Mouse (Mus musculus): ENCODE data around the gene Zscan21. TPM values are rescaled to one million over a fixed set of nuclear protein-coding genes. Genes with fewer than 3 reads are reported as not detected.

Zscan21 gene
- polyA plus RNA-seq, 1 experiment from 2014 or later = 44.2 TPM

DNA sequence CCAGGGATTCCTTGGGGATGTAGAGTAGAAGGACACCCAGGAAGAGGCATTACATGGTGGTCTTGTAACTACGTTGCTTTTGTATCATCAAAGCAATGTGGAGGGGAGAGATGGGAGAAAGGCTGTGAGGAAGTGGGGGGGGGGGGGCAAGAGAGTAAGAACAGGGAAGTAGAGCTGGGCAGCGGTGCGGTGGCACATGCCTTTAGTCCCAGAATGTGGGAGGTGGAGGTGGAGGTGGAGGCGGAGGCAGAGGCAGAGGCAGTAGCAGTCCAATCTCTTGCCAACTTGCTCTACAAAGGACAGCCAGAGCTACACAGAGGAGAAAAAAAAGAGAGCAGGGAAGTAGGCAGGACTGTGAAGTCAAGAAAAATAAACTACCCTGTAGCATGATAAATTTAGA is 21.9 kb downstream of the Zscan21 start:
- no peak overlapping the region for H3K4me2 ChIP-seq (ENCODE audit: low read depth, low read length)
- no peaks in the 10 kb centered on the region for H3K27me3 ChIP-seq (ENCODE audit: control insufficient read depth, insufficient read depth, low read length)
- H3K4me1 ChIP-seq (ENCODE audit: control insufficient read depth, insufficient read depth, low read length) = no peaks in the 10 kb centered on the region
- H3K9me3 ChIP-seq (replicated peaks; ENCODE audit: control insufficient read depth, low read length) = no peaks in the 10 kb centered on the region
- no peak overlapping the region for H3K27ac ChIP-seq (ENCODE audit: low read length)
- no peaks in the 10 kb centered on the region; the same call in 1 of the 2 replicates for H3K36me3 ChIP-seq (ENCODE audit: control insufficient read depth, insufficient read depth, low read length)
- H3K4me3 ChIP-seq (replicated peaks; ENCODE audit: low read length) = no peak overlapping the region
- 77% methylated on average over 4 of the region's 4 CpGs for WGBS
- H3K9ac ChIP-seq (ENCODE audit: low read length) = no peak overlapping the region
- ATAC-seq (ENCODE audit: insufficient read depth, low FRiP score) = no peak

DNA sequence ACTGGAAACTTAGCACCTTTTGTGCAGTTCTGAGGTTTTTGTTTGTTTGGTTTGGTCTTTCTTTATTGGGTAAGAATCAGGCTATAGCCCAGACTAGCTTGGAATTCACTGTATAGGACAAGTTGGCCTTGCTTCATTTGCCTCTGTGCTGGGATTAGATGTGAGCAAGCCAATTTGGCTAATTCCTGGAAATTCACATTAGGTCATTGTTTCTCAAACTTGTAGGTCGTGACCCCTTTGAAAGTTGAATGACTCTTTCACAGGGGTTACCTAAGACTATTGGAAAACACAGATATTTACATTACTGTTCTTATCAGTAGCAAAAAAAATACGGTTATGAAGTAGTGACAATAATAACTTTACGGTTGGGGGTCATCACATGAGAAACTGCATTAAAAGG is 37.7 kb downstream of the Zscan21 start:
- peaks cover 12% of the 10 kb centered on the region; the same call in 1 of the 2 replicates for H3K36me3 ChIP-seq (ENCODE audit: control insufficient read depth, insufficient read depth, low read length)
- peak overlapping the region; percentile 74 for H3K4me3 ChIP-seq (replicated peaks; ENCODE audit: low read length)
- ATAC-seq (ENCODE audit: insufficient read depth, low FRiP score) = no peak
- H3K27ac ChIP-seq (ENCODE audit: low read length) = no peak overlapping the region
- H3K4me1 ChIP-seq (ENCODE audit: control insufficient read depth, insufficient read depth, low read length) = no peaks in the 10 kb centered on the region; the same call in 1 of the 2 replicates
- peak overlapping the region; percentile 77 for H3K4me2 ChIP-seq (ENCODE audit: low read depth, low read length)
- 62% methylated on average over 3 of the region's 3 CpGs for WGBS
- no peaks in the 10 kb centered on the region for H3K9me3 ChIP-seq (replicated peaks; ENCODE audit: control insufficient read depth, low read length)
- H3K27me3 ChIP-seq (ENCODE audit: control insufficient read depth, insufficient read depth, low read length) = no peaks in the 10 kb centered on the region
- H3K9ac ChIP-seq (ENCODE audit: low read length) = peak overlapping the region; percentile 89; the same call in 1 of the 2 replicates

DNA sequence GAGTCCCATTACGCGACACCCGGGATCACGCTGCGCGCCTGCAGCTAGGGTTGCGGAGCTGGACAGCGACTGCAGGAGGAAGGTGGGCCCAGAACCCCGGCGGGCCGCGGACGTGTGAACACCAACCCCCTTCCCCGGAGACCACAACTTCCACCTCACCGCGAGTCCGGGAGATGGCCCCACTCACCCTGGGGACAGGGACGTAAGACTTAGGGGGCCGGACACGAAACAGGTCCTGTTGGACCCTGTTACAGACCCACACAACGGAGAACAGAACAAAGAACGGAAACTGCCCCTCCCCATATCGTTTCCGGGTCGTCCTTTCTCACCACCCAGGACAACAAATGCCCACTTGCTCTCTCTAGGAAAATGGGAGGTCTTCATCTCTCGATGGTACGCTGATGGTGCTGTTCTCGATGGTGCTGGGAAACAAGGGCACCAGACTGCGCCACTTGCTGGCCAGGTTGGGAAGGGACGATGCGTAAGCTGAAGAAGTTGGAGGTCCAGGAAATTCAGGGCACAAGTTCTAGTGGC is 38.8 kb downstream of the Zscan21 start, which contains the start of gene Zfp113:
Gene Zfp113 (minus strand): TSS at position 302 of the 534 bp plus-strand sequence.
- Histone ChIP-seq H3K9ac (ENCODE audit: low read length) (peak within 1 kb of the TSS; percentile 89), H3K9me3 (replicated peaks; ENCODE audit: control insufficient read depth, low read length) (no peaks in the 10 kb centered on the region), H3K27me3 (ENCODE audit: control insufficient read depth, insufficient read depth, low read length) (no peaks in the 10 kb centered on the region), H3K4me1 (ENCODE audit: control insufficient read depth, insufficient read depth, low read length) (no peaks in the 10 kb centered on the region; the same call in 1 of the 2 replicates), H3K4me3 (replicated peaks; ENCODE audit: low read length) (peak within 1 kb of the TSS; percentile 74), H3K4me2 (ENCODE audit: low read depth, low read length) (peak within 1 kb of the TSS; percentile 77), H3K36me3 (ENCODE audit: control insufficient read depth, insufficient read depth, low read length) (peaks cover 9% of the 10 kb centered on the region; the same call in 1 of the 2 replicates), H3K27ac (ENCODE audit: low read length) (peak within 1 kb of the TSS; percentile 90)
- WGBS = under 1% methylated on average over 31 of the region's 31 CpGs
- ATAC-seq (ENCODE audit: insufficient read depth, low FRiP score) = peak; percentile 97

DNA sequence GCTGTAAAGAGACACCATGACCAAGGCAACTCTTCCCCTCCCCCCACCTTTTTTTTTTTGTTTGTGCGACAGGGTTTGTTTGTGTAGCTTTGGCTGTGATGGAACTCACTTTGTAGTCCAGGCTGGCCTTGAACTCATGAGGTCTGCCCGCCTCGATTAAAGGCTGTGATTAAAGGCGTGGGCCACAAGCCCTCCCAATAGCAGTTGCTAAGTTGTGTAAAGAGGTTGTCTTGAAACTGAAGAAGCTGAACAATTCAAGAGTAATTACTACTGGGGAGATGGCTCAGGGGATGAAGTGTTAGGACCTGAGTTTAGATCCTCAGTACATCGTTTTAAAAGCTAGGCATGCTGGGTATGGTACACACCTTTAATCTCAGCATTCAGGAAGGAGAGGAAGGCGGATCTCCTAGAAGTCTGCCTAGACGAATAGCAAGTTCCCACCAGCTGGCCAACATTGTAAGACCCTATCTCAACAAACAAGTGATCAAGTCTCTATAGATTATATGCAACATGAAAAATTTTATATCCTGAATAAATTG is 43.6 kb downstream of the Zscan21 start:
- no peak overlapping the region for H3K27ac ChIP-seq (ENCODE audit: low read length)
- peaks cover 11% of the 10 kb centered on the region; the same call in 1 of the 2 replicates for H3K4me1 ChIP-seq (ENCODE audit: control insufficient read depth, insufficient read depth, low read length)
- H3K9me3 ChIP-seq (replicated peaks; ENCODE audit: control insufficient read depth, low read length) = no peaks in the 10 kb centered on the region
- H3K36me3 ChIP-seq (ENCODE audit: control insufficient read depth, insufficient read depth, low read length) = peaks cover 6% of the 10 kb centered on the region
- no peaks in the 10 kb centered on the region for H3K27me3 ChIP-seq (ENCODE audit: control insufficient read depth, insufficient read depth, low read length)
- peak overlapping the region; percentile 55 for H3K4me2 ChIP-seq (ENCODE audit: low read depth, low read length)
- H3K9ac ChIP-seq (ENCODE audit: low read length) = peak overlapping the region; percentile 82
- peak overlapping the region; percentile 74 for H3K4me3 ChIP-seq (replicated peaks; ENCODE audit: low read length)
- ATAC-seq (ENCODE audit: insufficient read depth, low FRiP score) = no peak
- WGBS = 62% methylated on average over 7 of the region's 7 CpGs

DNA sequence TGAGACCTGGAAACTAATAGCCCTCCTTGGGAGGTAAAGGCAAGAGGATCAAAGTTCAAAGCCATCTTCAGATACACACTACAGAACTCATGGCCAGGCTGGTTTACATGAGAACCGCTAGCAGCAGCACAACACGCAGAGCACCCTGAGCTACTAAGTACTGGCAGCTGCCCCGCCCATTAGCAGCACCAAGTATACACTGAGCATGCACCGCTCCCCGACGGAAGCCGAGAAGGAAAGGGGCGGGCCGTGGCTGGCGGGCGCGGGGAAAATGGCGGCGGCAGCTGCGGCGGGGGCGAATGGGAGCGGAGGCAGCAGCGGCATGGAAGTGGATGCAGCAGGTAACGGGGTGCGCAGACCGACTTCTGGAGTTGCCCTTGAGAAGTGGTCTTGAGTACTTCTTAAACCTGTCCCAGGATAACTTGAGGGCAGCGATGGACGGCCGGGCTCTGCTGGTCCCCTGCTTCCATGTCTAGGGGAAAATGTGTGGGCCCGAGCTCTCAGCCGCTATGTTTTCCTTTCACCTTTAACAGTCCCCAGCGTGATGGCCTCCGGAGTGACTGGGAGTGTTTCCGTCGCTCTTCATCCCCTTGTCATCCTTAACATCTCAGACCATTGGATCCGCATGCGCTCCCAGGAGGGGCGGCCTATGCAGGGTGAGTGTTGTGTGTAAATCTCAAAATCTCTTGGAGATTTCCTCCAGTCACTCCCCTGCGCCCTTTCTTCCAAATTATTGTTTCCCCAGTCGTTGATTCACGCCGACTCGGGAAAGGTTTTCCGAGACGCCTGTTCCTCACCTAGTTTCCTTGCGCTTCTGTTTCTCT is 44.4 kb downstream of the Zscan21 start, which contains the start of gene Cops6:
Gene Cops6 (plus strand): TSS at position 230 of the 824 bp plus-strand sequence.
- Histone ChIP-seq H3K4me1 (ENCODE audit: control insufficient read depth, insufficient read depth, low read length) (peaks cover 11% of the 10 kb centered on the region; the same call in 1 of the 2 replicates), H3K27ac (ENCODE audit: low read length) (peak within 1 kb of the TSS; percentile 26), H3K36me3 (ENCODE audit: control insufficient read depth, insufficient read depth, low read length) (peaks cover 13% of the 10 kb centered on the region), H3K4me3 (replicated peaks; ENCODE audit: low read length) (peak within 1 kb of the TSS; percentile 74), H3K4me2 (ENCODE audit: low read depth, low read length) (peak within 1 kb of the TSS; percentile 77), H3K27me3 (ENCODE audit: control insufficient read depth, insufficient read depth, low read length) (no peaks in the 10 kb centered on the region), H3K9me3 (replicated peaks; ENCODE audit: control insufficient read depth, low read length) (no peaks in the 10 kb centered on the region), H3K9ac (ENCODE audit: low read length) (peak within 1 kb of the TSS; percentile 82)
- under 1% methylated on average over 42 of the region's 42 CpGs for WGBS
- ATAC-seq (ENCODE audit: insufficient read depth, low FRiP score) = peak; percentile 96

DNA sequence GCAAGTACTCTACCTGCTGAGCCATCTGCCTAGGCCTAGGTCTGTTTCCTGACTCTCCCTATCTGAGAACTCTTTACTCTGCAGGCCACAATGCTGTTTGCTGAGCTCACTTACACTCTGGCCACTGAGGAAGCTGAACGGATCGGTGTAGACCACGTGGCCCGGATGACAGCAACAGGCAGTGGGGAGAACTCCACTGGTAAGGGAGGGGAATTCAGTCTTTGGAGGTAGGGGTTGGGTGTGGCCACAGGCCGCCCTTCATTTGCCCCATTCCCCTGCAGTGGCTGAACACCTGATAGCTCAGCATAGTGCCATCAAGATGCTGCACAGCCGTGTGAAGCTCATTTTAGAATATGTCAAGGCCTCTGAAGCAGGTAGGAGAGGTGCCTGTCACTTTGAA is 46.3 kb downstream of the Zscan21 start:
- Histone ChIP-seq H3K4me1 (ENCODE audit: control insufficient read depth, insufficient read depth, low read length) (peaks cover 11% of the 10 kb centered on the region; the same call in 1 of the 2 replicates), H3K9ac (ENCODE audit: low read length) (no peak overlapping the region), H3K4me3 (replicated peaks; ENCODE audit: low read length) (no peak overlapping the region), H3K27me3 (ENCODE audit: control insufficient read depth, insufficient read depth, low read length) (no peaks in the 10 kb centered on the region), H3K36me3 (ENCODE audit: control insufficient read depth, insufficient read depth, low read length) (peaks cover 27% of the 10 kb centered on the region), H3K9me3 (replicated peaks; ENCODE audit: control insufficient read depth, low read length) (no peaks in the 10 kb centered on the region), H3K27ac (ENCODE audit: low read length) (no peak overlapping the region), H3K4me2 (ENCODE audit: low read depth, low read length) (no peak overlapping the region)
- ATAC-seq (ENCODE audit: insufficient read depth, low FRiP score) = no peak
- 55% methylated on average over 6 of the region's 6 CpGs for WGBS

DNA sequence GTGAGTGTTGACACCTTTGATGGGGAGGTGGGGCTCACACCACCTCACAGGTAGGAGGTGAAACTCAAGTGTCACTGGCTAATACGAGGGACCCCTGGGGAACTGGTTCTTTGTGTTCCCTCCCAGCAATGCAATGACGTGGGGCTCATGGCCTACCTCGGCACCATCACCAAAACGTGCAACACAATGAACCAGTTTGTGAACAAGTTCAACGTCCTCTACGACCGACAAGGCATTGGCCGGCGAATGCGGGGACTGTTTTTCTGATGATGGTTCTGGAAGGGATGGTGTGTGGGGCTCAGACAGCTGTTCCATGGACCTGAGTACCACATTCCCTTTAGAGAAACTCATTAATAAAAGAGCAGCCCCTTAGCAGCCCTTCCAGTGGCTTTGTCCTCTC is 46.9 kb downstream of the Zscan21 start:
- H3K4me3 ChIP-seq (replicated peaks; ENCODE audit: low read length) = no peak overlapping the region
- ATAC-seq (ENCODE audit: insufficient read depth, low FRiP score) = no peak
- WGBS = 66% methylated on average over 10 of the region's 10 CpGs
- no peaks in the 10 kb centered on the region for H3K27me3 ChIP-seq (ENCODE audit: control insufficient read depth, insufficient read depth, low read length)
- H3K9ac ChIP-seq (ENCODE audit: low read length) = no peak overlapping the region
- no peaks in the 10 kb centered on the region for H3K9me3 ChIP-seq (replicated peaks; ENCODE audit: control insufficient read depth, low read length)
- H3K36me3 ChIP-seq (ENCODE audit: control insufficient read depth, insufficient read depth, low read length) = peaks cover 27% of the 10 kb centered on the region
- H3K27ac ChIP-seq (ENCODE audit: low read length) = no peak overlapping the region
- H3K4me2 ChIP-seq (ENCODE audit: low read depth, low read length) = no peak overlapping the region
- peaks cover 11% of the 10 kb centered on the region; the same call in 1 of the 2 replicates for H3K4me1 ChIP-seq (ENCODE audit: control insufficient read depth, insufficient read depth, low read length)

DNA sequence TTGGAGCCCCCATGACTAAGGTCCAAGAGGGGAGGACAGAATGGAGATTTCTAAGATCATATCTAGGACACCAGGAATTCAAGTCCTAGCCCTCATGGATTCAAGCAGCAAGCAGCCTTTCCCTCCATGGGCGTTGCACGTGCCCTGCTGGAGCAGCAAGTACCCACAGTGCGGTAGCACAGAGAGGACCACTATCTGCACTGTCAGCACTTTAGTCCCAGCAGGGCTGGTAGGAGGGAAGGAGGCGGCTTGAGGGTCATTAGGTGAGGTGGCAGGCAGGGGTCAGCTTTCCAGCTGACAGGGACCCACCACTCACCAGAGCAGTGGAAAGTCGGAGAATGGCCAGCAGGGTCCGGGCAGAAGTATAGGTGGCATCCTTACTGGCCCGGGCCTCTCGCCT is 48.9 kb downstream of the Zscan21 start:
- Histone ChIP-seq H3K4me3 (replicated peaks; ENCODE audit: low read length) (no peak overlapping the region), H3K27ac (ENCODE audit: low read length) (no peak overlapping the region), H3K4me1 (ENCODE audit: control insufficient read depth, insufficient read depth, low read length) (peaks cover 15% of the 10 kb centered on the region; the same call in 1 of the 2 replicates), H3K9ac (ENCODE audit: low read length) (no peak overlapping the region), H3K9me3 (replicated peaks; ENCODE audit: control insufficient read depth, low read length) (no peaks in the 10 kb centered on the region), H3K4me2 (ENCODE audit: low read depth, low read length) (no peak overlapping the region), H3K27me3 (ENCODE audit: control insufficient read depth, insufficient read depth, low read length) (no peaks in the 10 kb centered on the region), H3K36me3 (ENCODE audit: control insufficient read depth, insufficient read depth, low read length) (peaks cover 27% of the 10 kb centered on the region)
- no peak for ATAC-seq (ENCODE audit: insufficient read depth, low FRiP score)
- WGBS = 77% methylated on average over 8 of the region's 8 CpGs

All from stomach, embryonic 16.5 days (tissue).